Mouse (Mus musculus) intestine, postnatal 0 days (tissue): Measurements from ENCODE around the gene Hras. TPM values are rescaled to one million over a fixed set of nuclear protein-coding genes. Genes with fewer than 3 reads are reported as not detected.

Experiments
- ATAC-seq: fragments of 200-750 bp; cut with Nextera tagmentation; 2 replicates; pipeline ENCODE4 v1.8.0; 2017; ENCODE audit warnings: mild to moderate bottlenecking, moderate TSS enrichment, moderate library complexity
- H3K27ac ChIP-seq: fragments of 300-500 bp; sonication (generic); 2 replicates; pipeline ENCODE4 v1.5.1; 2014; ENCODE audit warnings: mild to moderate bottlenecking, low read depth, low read length, moderate library complexity
- H3K27me3 ChIP-seq: fragments of 300-500 bp; sonication (generic); replicated peaks from 2 replicates; pipeline ENCODE4 v1.6.1; 2014; ENCODE audit warnings: low read length, mixed read lengths; ENCODE audit not compliant: control insufficient read depth, insufficient read depth
- H3K36me3 ChIP-seq: fragments of 300-500 bp; sonication (generic); 2 replicates; pipeline ENCODE4 v1.6.1; 2014; ENCODE audit warnings: mild to moderate bottlenecking, moderate library complexity; ENCODE audit not compliant: control insufficient read depth, insufficient read depth
- H3K4me1 ChIP-seq: fragments of 300-500 bp; sonication (generic); replicated peaks from 2 replicates; pipeline ENCODE4 v1.6.1; 2014; ENCODE audit warnings: antibody characterized with exemption, low read length, mixed read lengths; ENCODE audit not compliant: control insufficient read depth, insufficient read depth
- H3K4me2 ChIP-seq: fragments of 300-500 bp; sonication (generic); replicated peaks from 2 replicates; pipeline ENCODE4 v1.6.1; 2014; ENCODE audit warnings: low read depth, mild to moderate bottlenecking, moderate library complexity
- H3K4me3 ChIP-seq: fragments of 300-500 bp; sonication (generic); 2 replicates; pipeline ENCODE4 v1.5.1; 2014; ENCODE audit warnings: low read depth, low read length
- H3K9ac ChIP-seq: fragments of 300-500 bp; sonication (generic); 2 replicates; pipeline ENCODE4 v1.6.1; 2014; ENCODE audit warnings: mild to moderate bottlenecking, low read depth, low read length
- H3K9me3 ChIP-seq: fragments of 300-500 bp; sonication (generic); 2 replicates; pipeline ENCODE4 v1.6.1; 2016; ENCODE audit warnings: mixed run types; ENCODE audit not compliant: control insufficient read depth
- CTCF ChIP-seq: sonication (generic); IDR thresholded peaks from 2 replicates; pipeline ENCODE4 v1.5.1; 2016; ENCODE audit warnings: low read depth, mild to moderate bottlenecking, control low read depth, antibody characterized with exemption, moderate library complexity
- WGBS: fragments of 180-500 bp; shearing (Covaris S2); extraction: QIAGEN DNeasy Blood & Tissue Kit; methylation state at CpG from one replicate; pipeline ENCODE4 v1.1.7; 2014; 5-methylcytosine and 5-hydroxymethylcytosine counted together
- polyA plus RNA-seq: library from polyadenylated mRNA; unstranded; fragments of >200 nt; fragmentation: Nextera tagmentation; extraction: Ambion mirVana; gene quantifications from 2 replicates; pipeline ENCODE4 v1.2.1, GENCODE M21; 2015

The Hras gene
- polyA plus RNA-seq, 1 experiment from 2014 or later: 72.3 TPM

DNA sequence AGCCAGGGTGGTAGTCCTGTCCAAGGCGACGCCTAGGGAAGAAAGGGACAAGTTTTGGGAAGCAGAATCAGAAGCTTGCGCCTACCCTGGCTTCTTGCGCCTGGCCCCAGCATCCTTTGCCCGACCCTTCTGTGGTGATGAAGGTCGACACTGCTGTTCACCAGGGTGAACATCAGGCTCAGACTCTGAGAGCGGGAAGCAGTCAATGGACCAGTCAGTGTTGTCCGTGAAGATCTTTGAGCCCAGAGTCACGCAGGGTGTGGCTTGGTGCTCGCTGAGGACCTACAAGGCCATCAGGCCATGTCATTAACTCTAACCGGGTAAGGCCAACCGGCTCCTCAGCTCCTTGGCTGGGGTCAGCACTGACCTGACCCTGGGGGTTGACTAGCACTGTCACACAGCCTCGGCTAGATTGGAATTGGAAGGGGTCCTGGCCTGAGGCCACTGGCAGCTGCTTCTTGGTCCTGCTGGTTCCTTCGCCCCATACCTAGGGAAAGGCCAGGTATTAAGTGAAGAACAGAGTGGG lies 16.9 kb upstream of the Hras start:
- no peak overlapping the region for H3K4me2 ChIP-seq
- WGBS: 70% methylated on average over 14 of the region's 14 CpGs
- no peak for TF ChIP-seq CTCF
- peak overlapping the region; percentile 41 for H3K27ac ChIP-seq
- peaks cover 7% of the 10 kb centered on the region; the same call in 1 of the 2 replicates for H3K4me1 ChIP-seq
- no peak overlapping the region for H3K9ac ChIP-seq
- ATAC-seq: no peak
- H3K27me3 ChIP-seq: no peaks in the 10 kb centered on the region
- no peaks in the 10 kb centered on the region for H3K9me3 ChIP-seq
- no peak overlapping the region for H3K4me3 ChIP-seq
- no peaks in the 10 kb centered on the region for H3K36me3 ChIP-seq

DNA sequence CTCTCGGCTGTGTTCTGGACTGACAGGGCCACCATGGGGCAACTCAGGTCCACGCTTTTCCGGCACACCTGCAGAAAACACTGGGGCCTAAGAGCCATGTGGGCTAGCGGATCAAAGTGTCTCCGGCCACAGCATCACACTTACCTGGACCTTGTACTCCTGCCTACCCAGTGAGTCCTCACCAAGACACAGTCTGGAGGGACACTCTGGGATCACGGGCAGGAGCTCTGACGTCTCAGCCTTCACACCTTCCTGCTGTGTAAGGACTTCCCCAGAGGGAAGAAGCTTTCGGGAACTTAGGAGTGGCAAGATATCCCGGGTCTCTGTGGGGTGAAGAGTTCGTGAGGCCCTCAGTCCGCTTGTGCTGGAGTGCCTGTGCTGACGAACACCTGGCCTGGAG lies 16.3 kb upstream of the Hras start:
- no peaks in the 10 kb centered on the region for H3K27me3 ChIP-seq
- WGBS: 40% methylated on average over 12 of the region's 12 CpGs

DNA sequence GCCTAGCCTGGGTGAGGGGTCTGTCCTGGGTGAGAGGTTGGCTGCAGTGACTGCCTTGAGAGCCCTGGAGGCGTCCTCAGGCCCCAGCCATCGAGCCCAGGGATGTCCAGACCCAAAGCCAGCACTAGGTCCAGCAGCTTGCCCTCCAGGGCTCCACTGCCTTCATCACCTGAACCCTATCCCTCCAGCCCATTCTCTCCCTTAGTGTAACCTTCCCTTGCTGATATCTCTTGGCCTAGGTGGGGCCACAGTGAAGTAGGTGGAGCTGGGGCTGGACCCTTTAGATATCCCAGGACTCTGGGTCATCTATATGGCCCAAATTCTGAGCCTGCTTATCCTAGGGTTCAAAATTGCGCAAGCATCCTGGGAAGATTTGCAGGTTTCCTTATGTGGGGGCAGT lies 15.7 kb upstream of the Hras start:
- ATAC-seq: no peak

More for the DNA sequence above, 16.3 kb upstream of the Hras start:
- no peaks in the 10 kb centered on the region for H3K36me3 ChIP-seq
- H3K4me3 ChIP-seq: no peak overlapping the region
- peaks cover 7% of the 10 kb centered on the region; the same call in 1 of the 2 replicates for H3K4me1 ChIP-seq
- peak overlapping the region; percentile 41; the same call in 1 of the 2 replicates for H3K27ac ChIP-seq
- ATAC-seq: peak; percentile 75
- no peak overlapping the region for H3K9ac ChIP-seq
- H3K9me3 ChIP-seq: no peaks in the 10 kb centered on the region
- TF ChIP-seq CTCF: no peak
- no peak overlapping the region for H3K4me2 ChIP-seq

DNA sequence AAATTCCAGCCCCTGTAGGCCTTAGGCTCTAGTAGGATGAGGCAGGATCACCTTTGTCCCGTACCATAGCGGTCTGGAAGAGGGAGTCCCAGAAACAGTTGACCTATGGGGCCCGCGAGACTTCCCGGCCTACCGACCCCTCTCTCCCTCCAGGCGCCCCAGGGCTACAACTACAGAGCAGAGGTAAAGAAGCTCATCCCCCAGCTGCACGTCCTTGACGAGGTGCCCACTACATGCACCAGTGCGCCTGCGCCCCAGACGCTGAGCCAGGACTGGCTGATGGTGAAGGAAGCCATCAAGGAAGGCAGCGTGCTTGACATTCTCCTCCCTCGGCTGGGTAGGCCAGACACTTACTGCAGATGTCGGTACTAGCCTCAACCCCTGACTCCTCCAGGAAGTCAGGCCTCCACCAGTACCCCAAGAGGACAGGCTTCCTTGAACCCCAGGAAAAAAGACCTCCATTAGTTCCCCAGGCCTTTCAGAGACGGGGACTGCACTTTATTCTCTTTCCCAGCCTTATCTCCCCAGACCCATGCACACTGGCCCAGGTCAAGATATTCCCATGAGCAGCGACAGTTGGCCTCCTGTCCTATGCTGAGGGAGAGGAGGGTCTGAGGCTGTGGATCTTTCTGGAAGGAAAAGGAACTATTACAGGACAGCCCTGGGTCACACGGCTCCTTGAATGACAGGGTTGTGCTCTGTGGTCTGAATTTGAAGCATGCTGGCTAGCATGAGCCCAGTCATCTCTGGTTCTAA lies 12.6 kb upstream of the Hras start:
- no peaks in the 10 kb centered on the region for H3K9me3 ChIP-seq
- no peak overlapping the region for H3K4me2 ChIP-seq
- H3K27me3 ChIP-seq: no peaks in the 10 kb centered on the region
- no peaks in the 10 kb centered on the region for H3K36me3 ChIP-seq
- H3K4me3 ChIP-seq: no peak overlapping the region
- ATAC-seq: no peak
- no peak overlapping the region for H3K27ac ChIP-seq
- no peak overlapping the region for H3K9ac ChIP-seq
- H3K4me1 ChIP-seq: no peaks in the 10 kb centered on the region
- 93% methylated on average over 18 of the region's 18 CpGs for WGBS
- no peak for TF ChIP-seq CTCF

More for the DNA sequence above, 15.7 kb upstream of the Hras start:
- Histone ChIP-seq H3K4me2 (no peak overlapping the region), H3K9me3 (no peaks in the 10 kb centered on the region), H3K27me3 (no peaks in the 10 kb centered on the region), H3K4me1 (peaks cover 7% of the 10 kb centered on the region; the same call in 1 of the 2 replicates), H3K4me3 (no peak overlapping the region), H3K36me3 (no peaks in the 10 kb centered on the region), H3K27ac (no peak overlapping the region), H3K9ac (no peak overlapping the region)
- WGBS: 77% methylated on average over 3 of the region's 3 CpGs
- no peak for TF ChIP-seq CTCF

DNA sequence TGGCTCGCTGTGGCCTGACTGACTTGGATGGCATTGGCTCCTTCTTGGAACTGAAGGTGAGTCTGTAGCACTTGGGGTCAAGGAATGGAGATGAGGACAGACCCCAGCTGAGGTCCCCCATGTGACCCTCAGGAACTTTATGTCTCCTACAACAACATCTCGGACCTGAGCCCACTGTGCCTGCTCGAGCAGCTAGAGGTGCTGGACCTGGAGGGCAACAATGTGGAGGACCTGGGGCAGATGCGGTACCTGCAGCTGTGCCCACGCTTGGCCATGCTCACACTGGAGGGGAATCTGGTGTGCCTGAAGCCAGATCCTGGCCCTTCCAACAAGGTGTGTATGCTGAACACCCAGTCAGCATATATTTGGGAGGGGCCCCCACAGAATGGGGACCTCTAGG lies 11.7 kb upstream of the Hras start:
- 94% methylated on average over 5 of the region's 5 CpGs for WGBS
- Histone ChIP-seq H3K4me1 (no peaks in the 10 kb centered on the region), H3K4me2 (no peak overlapping the region), H3K4me3 (no peak overlapping the region), H3K27ac (no peak overlapping the region), H3K9me3 (no peaks in the 10 kb centered on the region), H3K36me3 (no peaks in the 10 kb centered on the region), H3K9ac (no peak overlapping the region), H3K27me3 (no peaks in the 10 kb centered on the region)
- no peak for TF ChIP-seq CTCF
- ATAC-seq: no peak

DNA sequence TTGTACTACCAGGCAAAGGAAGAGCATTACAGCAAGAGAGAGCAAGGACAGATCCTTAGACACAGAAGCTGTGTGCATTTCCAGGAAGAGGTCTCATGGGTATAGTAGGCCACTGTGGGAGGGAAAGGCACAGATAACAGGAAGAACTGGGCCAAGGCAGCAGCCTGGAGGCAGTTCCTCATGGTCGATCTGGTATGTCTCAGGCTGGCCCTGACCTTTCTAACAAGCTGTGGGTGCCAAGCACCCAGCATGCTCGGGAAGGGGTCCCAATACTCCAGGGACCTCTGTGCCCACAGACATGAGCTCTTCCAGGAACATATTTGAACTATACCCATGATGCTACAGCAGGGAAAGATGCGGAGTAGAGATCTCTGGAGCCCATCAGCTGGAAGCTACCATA lies 10.7 kb upstream of the Hras start:
- Histone ChIP-seq H3K4me2 (no peak overlapping the region), H3K9me3 (no peaks in the 10 kb centered on the region), H3K27me3 (no peaks in the 10 kb centered on the region), H3K9ac (no peak overlapping the region), H3K27ac (no peak overlapping the region), H3K36me3 (no peaks in the 10 kb centered on the region), H3K4me3 (no peak overlapping the region), H3K4me1 (no peaks in the 10 kb centered on the region)
- no peak for TF ChIP-seq CTCF
- no peak for ATAC-seq
- WGBS: 73% methylated on average over 3 of the region's 3 CpGs
